Mouse (Mus musculus) lung, postnatal 36 days (tissue): ENCODE results near the gene Lrrc1.

Experiments used
- DNase-seq: peaks from one replicate; pipeline ENCODE4 v3.0.0; 2022; ENCODE audit warnings: mixed read lengths

The Lrrc1 gene

GRCm38 (mm10) chr9:77499084-77499483, 45.6 kb downstream of the Lrrc1 start:
- DNase-seq: no peak

- DNase-seq: no peak
Measured at GRCm38 (mm10) chr9:77498406-77498805, 46.3 kb downstream of the Lrrc1 start.

- DNase-seq: no peak
Measured at GRCm38 (mm10) chr9:77497173-77497572, 47.5 kb downstream of the Lrrc1 start.

DNA sequence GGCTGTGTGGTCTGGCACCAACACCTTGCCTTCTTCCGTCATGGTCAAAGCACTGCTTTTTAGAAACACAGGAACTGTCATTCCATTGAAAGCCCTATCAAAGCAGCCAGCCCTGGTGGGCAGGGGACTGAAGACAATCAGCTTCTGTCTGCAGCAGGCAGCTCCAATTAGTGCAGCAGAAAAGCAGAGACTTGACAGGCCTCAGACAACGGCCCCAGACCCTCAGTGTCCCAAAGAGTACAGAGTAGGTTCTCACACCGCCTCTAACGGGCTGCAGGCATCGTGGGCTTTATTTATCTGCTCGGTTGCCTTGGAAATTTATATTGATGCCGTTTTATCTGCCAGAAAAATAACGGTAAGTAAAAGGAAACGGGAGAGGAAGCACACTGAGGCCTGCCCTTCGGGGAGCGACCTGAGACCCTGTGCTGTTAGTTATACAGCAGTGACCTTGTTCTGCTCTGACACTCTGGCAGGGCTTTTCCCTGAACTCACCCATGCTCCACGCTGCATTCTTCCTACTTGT, 48.1 kb downstream of the Lrrc1 start:
- no peak for DNase-seq

DNA sequence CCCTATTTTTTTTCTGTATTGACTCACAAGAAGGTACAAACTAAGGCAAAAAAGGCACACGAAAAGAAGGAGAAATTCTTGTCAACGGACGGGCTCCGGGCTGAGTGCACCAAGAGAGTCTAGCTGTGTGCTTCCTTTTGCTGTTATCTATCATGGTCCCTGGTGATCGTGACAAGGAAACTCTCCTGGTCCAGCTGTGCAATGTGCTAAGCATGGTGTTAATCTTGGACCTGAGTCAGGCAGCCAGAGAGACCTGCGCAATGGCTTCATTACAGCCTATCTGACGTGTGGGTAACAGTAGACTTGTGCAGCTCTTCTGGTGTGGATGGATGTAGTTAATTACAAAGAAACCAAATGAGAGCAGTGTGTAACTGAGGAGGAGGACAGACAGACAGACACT, 50.4 kb downstream of the Lrrc1 start:
- DNase-seq: no peak

GRCm38 (mm10) chr9:77488611-77489010, 56.1 kb downstream of the Lrrc1 start:
- no peak for DNase-seq

GRCm38 (mm10) chr9:77487427-77487826, 57.2 kb downstream of the Lrrc1 start:
- peak; percentile 89 for DNase-seq

DNA sequence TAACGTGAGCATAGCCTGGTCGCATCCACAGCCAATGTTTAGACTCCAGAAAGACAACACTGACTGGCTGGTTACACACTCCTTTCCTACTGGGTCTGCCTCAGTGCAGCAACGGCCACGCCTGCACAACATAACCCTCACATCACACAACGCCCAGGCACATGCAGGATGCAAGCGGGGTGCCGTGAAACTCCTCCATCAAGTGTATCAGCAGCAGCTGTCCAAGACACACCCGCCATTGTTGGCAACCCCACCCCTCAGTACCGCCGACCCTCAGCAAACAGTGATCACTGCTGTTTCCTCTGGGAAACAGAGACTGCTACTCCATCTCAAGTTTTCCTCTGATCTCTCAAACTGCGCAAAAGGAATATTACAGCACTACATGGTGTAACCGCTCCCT, 58.8 kb downstream of the Lrrc1 start:
- DNase-seq: no peak

- DNase-seq: no peak
Measured at GRCm38 (mm10) chr9:77484751-77485150, 59.9 kb downstream of the Lrrc1 start.

- peak; percentile 60 for DNase-seq
Measured at GRCm38 (mm10) chr9:77483559-77483958, 61.1 kb downstream of the Lrrc1 start.

DNA sequence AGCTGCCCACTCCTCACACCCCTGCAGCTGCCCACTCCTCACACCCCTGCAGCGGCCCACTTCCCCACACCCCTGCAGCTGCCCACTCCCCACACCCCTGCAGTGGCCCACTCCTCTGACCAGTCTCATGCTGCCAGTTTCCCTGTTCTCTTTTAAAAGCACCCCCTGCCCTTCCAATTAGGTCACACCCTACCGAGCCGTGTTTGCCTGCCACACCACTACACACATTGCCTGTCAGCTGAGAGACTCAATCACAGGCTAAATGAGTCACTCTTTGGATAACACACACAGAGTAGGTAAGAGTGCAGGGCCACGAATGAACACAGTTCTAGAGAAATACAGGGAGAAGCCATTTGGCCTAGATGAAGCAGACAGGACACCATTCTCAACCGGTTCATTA, 62.4 kb downstream of the Lrrc1 start:
- DNase-seq: no peak

DNA sequence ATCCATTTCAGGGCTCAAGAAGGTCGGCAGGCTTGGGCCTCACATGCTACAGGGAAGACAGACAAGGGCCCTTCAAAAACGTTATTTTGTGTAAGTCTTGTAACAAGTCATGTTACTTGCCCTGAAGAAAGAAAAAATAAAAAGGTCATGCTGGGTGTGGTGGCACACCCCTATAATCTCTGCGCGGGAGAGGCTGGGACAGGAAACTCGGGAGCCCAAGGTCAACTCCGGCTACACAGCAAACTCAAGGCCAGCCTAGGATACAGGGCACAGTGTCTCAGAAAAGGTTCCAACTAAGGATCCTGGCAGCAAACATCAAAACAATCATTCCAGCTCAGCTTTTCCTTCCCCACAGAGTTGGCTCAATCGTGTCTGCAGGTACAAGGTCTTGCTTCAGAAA, 63.3 kb downstream of the Lrrc1 start:
- DNase-seq: no peak

DNA sequence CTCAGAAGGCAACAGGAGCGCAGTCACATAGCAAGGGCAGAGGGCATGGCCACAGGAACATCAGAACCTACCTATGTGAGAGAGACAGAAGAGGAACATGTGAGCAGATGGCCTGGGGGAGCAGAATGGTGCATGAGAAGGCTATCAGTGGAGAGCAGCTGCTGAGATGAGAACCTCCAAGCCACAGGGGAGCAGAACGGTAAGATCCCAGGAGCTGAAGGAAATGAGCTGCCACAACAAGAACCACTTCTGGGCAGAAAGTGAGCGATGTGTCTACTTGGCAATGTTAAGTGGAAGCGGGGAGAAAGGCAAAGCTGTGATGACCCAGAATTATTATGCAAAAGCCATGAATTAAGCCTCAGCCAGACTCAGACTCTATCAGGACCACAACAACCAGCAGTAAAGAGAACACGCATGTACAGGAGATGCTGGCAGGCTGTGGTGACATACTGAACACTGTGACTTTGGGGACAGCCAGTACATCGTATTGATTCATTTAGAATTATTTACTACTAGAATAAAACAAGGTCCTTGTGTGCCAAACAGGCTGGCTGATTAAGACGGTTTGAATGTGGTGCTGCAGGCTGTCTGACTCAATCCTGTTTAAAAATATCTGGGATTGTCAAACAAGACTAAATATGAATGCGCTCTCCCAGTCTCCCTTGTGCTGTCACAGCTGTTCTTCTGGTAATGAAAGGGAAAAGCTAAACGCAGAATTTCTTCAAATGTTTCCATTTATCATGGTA, 63.9 kb downstream of the Lrrc1 start:
- no peak for DNase-seq

DNA sequence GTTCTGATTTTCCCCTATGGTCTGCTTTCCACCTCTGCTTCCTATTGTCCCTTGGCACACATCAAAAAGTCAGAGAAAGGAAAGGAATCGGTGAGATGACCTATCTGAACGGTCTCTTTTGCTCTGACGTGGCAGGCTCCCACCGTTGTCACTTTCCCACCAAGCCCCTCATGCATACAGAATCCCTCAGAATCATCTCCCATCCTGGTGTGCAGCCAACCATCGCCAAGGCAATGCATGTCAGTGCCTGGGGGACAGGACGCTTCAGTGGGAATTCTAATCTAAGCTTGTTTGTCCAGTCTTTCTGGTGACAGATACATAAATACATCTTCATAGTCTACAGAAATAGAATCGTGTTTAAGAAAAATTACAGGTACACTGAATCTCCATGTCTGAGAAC, 64.7 kb downstream of the Lrrc1 start:
- no peak for DNase-seq

DNA sequence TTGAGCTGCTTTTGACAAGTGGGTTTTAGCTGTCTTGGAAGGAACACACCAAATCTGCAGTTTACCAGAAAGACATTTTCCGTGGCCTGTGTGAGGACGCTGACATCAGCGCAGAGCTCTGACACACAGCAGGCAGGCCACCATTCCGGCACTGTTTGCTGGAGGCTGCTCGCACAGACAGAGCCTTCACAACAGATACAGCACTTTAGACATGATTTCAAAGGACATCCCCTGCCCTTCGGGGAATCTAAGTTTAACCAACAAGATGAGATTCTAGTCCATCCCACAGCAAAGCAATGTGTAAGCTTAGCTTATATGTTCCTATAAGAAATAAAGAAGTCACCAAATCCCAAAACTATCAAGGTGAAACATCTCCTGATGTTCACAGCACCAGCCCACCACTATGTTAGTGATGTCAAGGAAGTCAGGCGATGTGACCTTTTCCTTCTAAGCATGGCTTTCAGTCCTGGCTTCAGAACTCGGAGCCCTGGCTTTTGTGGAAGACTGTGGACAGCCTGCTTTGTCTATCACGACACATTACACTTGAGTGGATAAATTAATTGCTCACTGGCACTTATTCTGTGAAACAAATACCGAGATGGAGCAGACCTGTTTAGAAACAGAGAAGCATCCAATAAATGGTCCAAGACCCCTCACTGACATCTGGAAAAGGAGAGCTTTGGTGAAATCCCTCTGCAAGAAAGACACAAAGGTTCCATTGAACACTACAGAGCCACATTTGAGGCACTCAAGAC, 66.3 kb downstream of the Lrrc1 start:
- DNase-seq: no peak

DNA sequence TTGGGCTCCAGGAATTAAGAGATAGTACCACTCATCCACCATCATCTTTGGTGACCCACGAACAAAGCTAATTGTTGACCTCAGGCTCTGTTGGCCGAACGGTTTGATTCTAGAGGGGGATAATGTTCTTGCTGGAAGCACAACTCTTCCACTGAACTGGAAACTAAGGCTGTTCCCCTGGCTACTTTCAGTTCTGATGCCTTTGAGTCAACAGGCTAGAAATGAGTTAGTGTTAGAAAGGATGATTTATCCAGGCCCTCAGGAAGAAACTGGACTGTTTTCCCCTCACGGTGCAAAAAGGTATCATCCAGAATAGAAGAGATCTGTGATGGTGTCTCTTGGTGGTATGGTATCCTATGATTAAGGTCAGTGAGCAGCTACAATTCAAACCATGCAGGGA, 70.1 kb downstream of the Lrrc1 start:
- DNase-seq: no peak

DNA sequence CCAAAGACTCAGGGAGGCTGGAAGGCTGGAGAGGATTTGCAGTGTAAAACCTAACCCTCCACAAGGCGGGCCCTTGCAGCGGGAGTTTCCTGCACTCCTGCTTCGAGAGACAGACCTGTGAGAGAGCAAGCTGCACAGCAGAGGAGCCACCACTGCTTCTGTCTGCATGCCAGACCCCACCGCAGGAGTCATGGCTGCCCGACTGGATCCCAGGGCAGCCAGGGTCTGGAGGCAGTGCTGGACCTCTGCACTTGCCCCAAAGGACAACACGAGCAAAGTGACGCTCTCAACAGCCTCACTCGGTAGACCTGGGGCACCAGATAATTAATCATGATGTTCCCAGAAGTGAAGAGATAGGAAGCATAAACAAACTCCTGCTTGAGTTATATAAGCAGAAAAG, 72.1 kb downstream of the Lrrc1 start:
- DNase-seq: no peak

- DNase-seq: no peak
Measured at GRCm38 (mm10) chr9:77471646-77472220, 72.9 kb downstream of the Lrrc1 start.

- peak; percentile 41 for DNase-seq
Measured at GRCm38 (mm10) chr9:77469791-77470607, 74.7 kb downstream of the Lrrc1 start.

DNA sequence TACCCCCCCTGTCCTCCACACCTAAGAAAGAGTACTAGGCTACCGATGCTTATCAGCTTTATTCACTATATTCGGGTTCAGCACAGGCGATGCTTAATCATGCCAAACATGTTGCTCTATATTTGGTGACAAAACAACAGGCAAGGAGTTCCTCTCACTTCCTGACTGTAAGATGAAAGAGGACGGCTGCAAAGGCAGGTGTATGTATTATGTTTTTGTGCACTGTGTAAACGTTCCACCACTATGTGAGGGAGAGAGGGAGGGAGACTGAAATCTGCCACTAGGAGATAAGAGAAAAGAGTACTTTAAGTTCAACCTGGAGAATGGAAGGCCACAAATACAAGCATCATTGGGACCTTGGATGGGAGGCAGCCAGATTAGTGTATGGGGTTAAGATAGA, 77.7 kb downstream of the Lrrc1 start:
- no peak for DNase-seq

DNA sequence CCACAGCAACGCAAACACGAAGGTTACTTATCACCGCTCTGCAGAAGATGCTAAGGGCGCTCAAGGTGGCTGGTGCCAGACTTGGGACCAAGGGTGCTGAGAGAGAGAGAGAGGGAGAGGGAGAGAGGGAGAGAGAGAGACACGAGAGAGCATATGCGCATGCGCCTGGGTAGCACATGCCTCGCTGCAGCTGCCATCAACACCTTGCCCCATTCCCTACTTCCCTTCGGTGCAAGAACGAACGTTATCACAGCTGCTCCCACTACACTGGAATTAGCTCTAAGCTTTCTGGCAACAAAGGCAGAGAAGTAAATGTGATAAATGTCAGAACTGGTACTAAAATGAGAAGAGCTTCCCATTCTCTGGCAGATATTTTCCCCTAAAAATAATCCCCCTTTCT, 79.3 kb downstream of the Lrrc1 start:
- DNase-seq: no peak

DNA sequence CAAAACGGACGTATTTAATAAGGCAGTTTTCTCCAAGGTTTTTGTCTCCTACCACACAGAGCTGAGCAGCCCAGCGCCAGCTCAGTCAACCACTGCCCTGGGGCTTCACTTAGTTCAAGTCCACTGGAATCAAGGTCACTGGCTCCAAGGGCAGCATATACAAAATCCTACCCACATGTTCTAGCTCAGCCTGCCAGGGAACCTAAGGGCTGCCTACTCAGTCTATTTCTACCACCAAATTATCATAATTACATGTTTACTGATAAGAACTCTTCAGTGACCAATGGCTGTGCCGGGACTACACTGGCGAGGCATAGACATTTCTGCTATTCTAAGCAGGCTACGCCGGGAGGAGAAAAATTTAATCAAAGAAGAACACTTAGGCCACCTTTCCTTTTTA, 80.8 kb downstream of the Lrrc1 start:
- no peak for DNase-seq

DNA sequence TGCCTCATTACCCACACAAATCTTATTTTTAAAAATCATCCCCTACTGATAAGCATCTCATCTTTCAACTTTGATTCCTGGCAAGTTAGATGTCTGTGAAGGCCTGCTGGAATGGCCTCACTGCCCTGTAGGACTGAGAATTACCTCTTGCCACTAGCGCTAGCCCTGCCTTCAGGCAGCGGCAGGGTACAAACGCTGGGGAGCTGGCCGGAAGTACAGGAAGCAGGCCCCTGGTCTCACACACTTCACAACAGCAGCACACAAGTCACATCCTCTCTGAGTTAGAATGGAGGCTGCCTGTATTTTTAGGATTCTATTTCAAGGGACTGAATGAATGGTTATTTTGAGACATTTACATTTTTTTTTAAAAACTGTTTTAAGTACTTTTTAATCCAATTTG, 81.5 kb downstream of the Lrrc1 start:
- DNase-seq: no peak
